Mouse (Mus musculus) 3T3-L1 (cell line): Measurements from ENCODE around the gene Coq5.

ENCODE experiments used
- DNase-seq: peaks from one replicate; pipeline ENCODE4 v3.0.0-alpha.2; 2015; ENCODE audit warnings: low read depth, low spot score

The Coq5 gene

GRCm38 (mm10) chr5:115312354-115312753 is 32.9 kb downstream of the Coq5 start:
- DNase-seq: no peak

- no peak for DNase-seq
Observed at GRCm38 (mm10) chr5:115312816-115313667, 33.6 kb downstream of the Coq5 start.

GRCm38 (mm10) chr5:115313668-115313943 is 34.1 kb downstream of the Coq5 start:
- no peak for DNase-seq

- no peak for DNase-seq
Observed at GRCm38 (mm10) chr5:115316968-115317644, 37.6 kb downstream of the Coq5 start.

GRCm38 (mm10) chr5:115317645-115318328 is 38.3 kb downstream of the Coq5 start:
- DNase-seq: peak; percentile 52

- peak; percentile 99 for DNase-seq
Observed at GRCm38 (mm10) chr5:115319004-115319940, 39.8 kb downstream of the Coq5 start.

GRCm38 (mm10) chr5:115326256-115326831 is 46.9 kb downstream of the Coq5 start:
- DNase-seq: no peak

- peak; percentile 92 for DNase-seq
Observed at GRCm38 (mm10) chr5:115326875-115327609, 47.6 kb downstream of the Coq5 start, which contains the start of gene Srsf9. Gene Srsf9 (plus strand): TSS chr5:115327177.

GRCm38 (mm10) chr5:115327610-115328548 is 48.4 kb downstream of the Coq5 start:
- DNase-seq: peak; percentile 47

GRCm38 (mm10) chr5:115330955-115331354 is 51.5 kb downstream of the Coq5 start:
- DNase-seq: no peak

- DNase-seq: no peak
Observed at GRCm38 (mm10) chr5:115333626-115334025, 54.2 kb downstream of the Coq5 start.

- no peak for DNase-seq
Observed at GRCm38 (mm10) chr5:115340007-115340406, 60.5 kb downstream of the Coq5 start.

GRCm38 (mm10) chr5:115340577-115341313 is 61.3 kb downstream of the Coq5 start, which contains the start of the genes Gatc and Triap1:
Gene Gatc (minus strand): TSS chr5:115341178.
Gene Triap1 (plus strand): TSS chr5:115341225.
- DNase-seq: peak; percentile 89

- peak; percentile 38 for DNase-seq
Observed at GRCm38 (mm10) chr5:115341314-115342165, 62.1 kb downstream of the Coq5 start.
